Mouse (Mus musculus): ENCODE results near the gene Thsd4. TPM values are rescaled to one million over a fixed set of nuclear protein-coding genes. Genes with fewer than 3 reads are reported as not detected.

Thsd4 gene
- polyA plus RNA-seq, 1 experiment: 1.9 TPM

DNA sequence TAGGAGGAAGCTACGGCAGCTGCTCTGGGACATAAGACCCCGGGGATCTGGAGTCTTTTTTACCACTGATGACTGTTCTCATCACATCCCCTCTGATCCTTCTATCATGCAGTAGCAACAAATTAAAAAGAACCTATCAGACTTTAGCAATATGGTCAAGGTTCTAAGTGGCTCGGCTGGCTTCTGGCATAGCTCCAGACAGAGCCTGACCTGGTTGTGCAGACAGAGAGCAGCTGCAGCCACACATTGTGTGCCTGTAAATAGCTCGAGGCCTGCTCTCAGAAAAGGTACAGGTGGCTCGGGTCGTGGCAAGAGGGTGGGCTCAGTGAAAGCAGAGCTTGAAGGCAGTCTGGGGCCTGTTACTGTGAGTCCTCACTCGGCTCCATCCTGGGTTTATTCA lies 512.9 kb downstream of the Thsd4 start:
- Histone ChIP-seq H3K9me3 (replicated peaks; ENCODE audit: control insufficient read depth, insufficient read depth, low read length, poor library complexity, severe bottlenecking) (no peaks in the 10 kb centered on the region), H3K4me3 (ENCODE audit: low read depth, low read length) (no peak overlapping the region), H3K27ac (ENCODE audit: insufficient read depth, low read length) (no peak overlapping the region), H3K36me3 (ENCODE audit: control insufficient read depth, insufficient read depth, low read length, poor library complexity, severe bottlenecking) (no peaks in the 10 kb centered on the region), H3K4me1 (ENCODE audit: control insufficient read depth, insufficient read depth, low read length) (no peaks in the 10 kb centered on the region), H3K9ac (ENCODE audit: low read depth, poor library complexity, severe bottlenecking) (no peak overlapping the region), H3K27me3 (ENCODE audit: control insufficient read depth, insufficient read depth, low read length, poor library complexity, severe bottlenecking) (no peaks in the 10 kb centered on the region)
- no peak for TF ChIP-seq EP300 (IDR thresholded peaks at IDR 0.05; ENCODE audit: insufficient read depth, low read depth, low read length)
- TF ChIP-seq CTCF (IDR thresholded peaks at IDR 0.05; ENCODE audit: low read depth, low read length): no peak
- no peak for TF ChIP-seq POLR2A (IDR thresholded peaks at IDR 0.05; ENCODE audit: insufficient read depth, low read length)

DNA sequence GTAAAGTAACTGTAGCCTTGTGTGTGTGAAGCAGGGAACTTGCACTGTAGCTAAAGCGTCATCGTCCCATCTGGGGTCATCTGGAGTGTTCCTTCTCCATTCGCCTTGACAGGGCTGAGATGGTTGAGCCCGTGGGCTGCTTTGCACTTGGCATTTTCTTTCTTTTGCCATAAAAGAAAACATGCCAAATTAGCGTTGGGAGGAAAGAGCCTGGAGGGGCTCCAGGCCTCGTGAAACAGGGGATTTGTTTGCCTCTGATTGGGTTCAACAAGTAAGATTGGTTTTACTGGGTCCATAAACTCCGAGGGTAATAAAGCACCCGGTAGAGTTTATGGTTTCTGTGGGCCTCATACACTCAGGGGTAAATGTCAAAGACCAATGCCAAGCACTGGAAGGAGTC lies 519.5 kb downstream of the Thsd4 start:
- H3K4me1 ChIP-seq (ENCODE audit: control insufficient read depth, insufficient read depth, low read length): no peaks in the 10 kb centered on the region
- H3K27me3 ChIP-seq (ENCODE audit: control insufficient read depth, insufficient read depth, low read length, poor library complexity, severe bottlenecking): no peaks in the 10 kb centered on the region
- H3K36me3 ChIP-seq (ENCODE audit: control insufficient read depth, insufficient read depth, low read length, poor library complexity, severe bottlenecking): no peaks in the 10 kb centered on the region
- H3K4me3 ChIP-seq (ENCODE audit: low read depth, low read length): no peak overlapping the region
- H3K9ac ChIP-seq (ENCODE audit: low read depth, poor library complexity, severe bottlenecking): no peak overlapping the region
- no peaks in the 10 kb centered on the region for H3K9me3 ChIP-seq (replicated peaks; ENCODE audit: control insufficient read depth, insufficient read depth, low read length, poor library complexity, severe bottlenecking)
- no peak overlapping the region for H3K27ac ChIP-seq (ENCODE audit: insufficient read depth, low read length)
- TF ChIP-seq POLR2A (IDR thresholded peaks at IDR 0.05; ENCODE audit: insufficient read depth, low read length) (no peak), CTCF (IDR thresholded peaks at IDR 0.05; ENCODE audit: low read depth, low read length) (no peak), EP300 (IDR thresholded peaks at IDR 0.05; ENCODE audit: insufficient read depth, low read depth, low read length) (no peak)

- no peak overlapping the region for H3K4me3 ChIP-seq (ENCODE audit: low read depth, low read length)
- no peaks in the 10 kb centered on the region for H3K9me3 ChIP-seq (replicated peaks; ENCODE audit: control insufficient read depth, insufficient read depth, low read length, poor library complexity, severe bottlenecking)
- H3K9ac ChIP-seq (ENCODE audit: low read depth, poor library complexity, severe bottlenecking): no peak overlapping the region
- no peak for TF ChIP-seq CTCF (IDR thresholded peaks at IDR 0.05; ENCODE audit: low read depth, low read length)
- no peak for TF ChIP-seq EP300 (IDR thresholded peaks at IDR 0.05; ENCODE audit: insufficient read depth, low read depth, low read length)
- TF ChIP-seq POLR2A (IDR thresholded peaks at IDR 0.05; ENCODE audit: insufficient read depth, low read length): no peak
- no peaks in the 10 kb centered on the region for H3K4me1 ChIP-seq (ENCODE audit: control insufficient read depth, insufficient read depth, low read length)
- no peak overlapping the region for H3K27ac ChIP-seq (ENCODE audit: insufficient read depth, low read length)
- no peaks in the 10 kb centered on the region for H3K27me3 ChIP-seq (ENCODE audit: control insufficient read depth, insufficient read depth, low read length, poor library complexity, severe bottlenecking)
- H3K36me3 ChIP-seq (ENCODE audit: control insufficient read depth, insufficient read depth, low read length, poor library complexity, severe bottlenecking): no peaks in the 10 kb centered on the region
Observed at GRCm38 (mm10) chr9:60001444-60001843, 520.4 kb downstream of the Thsd4 start.

DNA sequence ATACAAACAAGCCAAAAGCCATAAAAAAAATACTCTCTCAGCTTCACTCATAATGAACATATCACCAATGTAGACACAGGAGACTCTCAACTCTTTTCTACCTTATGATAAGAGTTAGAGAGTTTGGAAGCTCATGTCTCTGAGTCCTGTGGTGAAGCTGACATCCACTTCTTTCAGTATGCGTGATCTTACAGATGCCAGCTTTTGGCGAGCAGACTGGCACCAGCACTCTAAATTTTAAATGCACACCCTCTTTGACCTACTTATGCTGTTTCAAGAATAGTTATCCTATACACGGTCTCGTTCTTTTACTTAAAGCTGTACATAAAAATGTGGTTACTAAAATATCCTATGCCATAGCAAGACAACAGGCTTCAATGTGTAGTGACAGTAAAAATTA lies 524.1 kb downstream of the Thsd4 start:
- no peaks in the 10 kb centered on the region for H3K36me3 ChIP-seq (ENCODE audit: control insufficient read depth, insufficient read depth, low read length, poor library complexity, severe bottlenecking)
- no peaks in the 10 kb centered on the region for H3K4me1 ChIP-seq (ENCODE audit: control insufficient read depth, insufficient read depth, low read length)
- no peaks in the 10 kb centered on the region for H3K27me3 ChIP-seq (ENCODE audit: control insufficient read depth, insufficient read depth, low read length, poor library complexity, severe bottlenecking)
- no peaks in the 10 kb centered on the region for H3K9me3 ChIP-seq (replicated peaks; ENCODE audit: control insufficient read depth, insufficient read depth, low read length, poor library complexity, severe bottlenecking)
- no peak overlapping the region for H3K27ac ChIP-seq (ENCODE audit: insufficient read depth, low read length)
- no peak overlapping the region for H3K9ac ChIP-seq (ENCODE audit: low read depth, poor library complexity, severe bottlenecking)
- no peak overlapping the region for H3K4me3 ChIP-seq (ENCODE audit: low read depth, low read length)
- TF ChIP-seq CTCF (IDR thresholded peaks at IDR 0.05; ENCODE audit: low read depth, low read length) (no peak), POLR2A (IDR thresholded peaks at IDR 0.05; ENCODE audit: insufficient read depth, low read length) (no peak), EP300 (IDR thresholded peaks at IDR 0.05; ENCODE audit: insufficient read depth, low read depth, low read length) (no peak)

DNA sequence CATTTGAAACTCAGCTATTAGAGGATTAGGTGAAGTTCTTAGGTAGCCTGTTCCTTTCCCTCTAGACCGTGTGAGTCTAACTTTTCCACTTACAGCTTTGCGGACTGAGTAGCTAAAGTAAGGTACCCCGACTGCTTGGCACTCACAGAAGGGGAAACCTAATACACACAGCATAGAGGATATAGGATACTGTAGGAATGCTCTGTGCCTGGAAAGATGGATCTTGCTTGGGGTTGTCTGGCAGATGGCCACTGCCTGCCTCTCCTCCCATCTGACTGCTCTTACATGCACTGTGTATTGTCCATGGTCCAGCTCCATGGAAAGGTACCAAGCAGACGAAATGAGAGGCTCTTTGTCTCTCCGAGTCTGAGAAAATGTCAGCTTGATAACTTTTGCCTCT lies 530.4 kb downstream of the Thsd4 start:
- H3K9ac ChIP-seq (ENCODE audit: low read depth, poor library complexity, severe bottlenecking): no peak overlapping the region
- no peak for TF ChIP-seq EP300 (IDR thresholded peaks at IDR 0.05; ENCODE audit: insufficient read depth, low read depth, low read length)
- no peak for TF ChIP-seq CTCF (IDR thresholded peaks at IDR 0.05; ENCODE audit: low read depth, low read length)
- no peak for TF ChIP-seq POLR2A (IDR thresholded peaks at IDR 0.05; ENCODE audit: insufficient read depth, low read length)
- H3K9me3 ChIP-seq (replicated peaks; ENCODE audit: control insufficient read depth, insufficient read depth, low read length, poor library complexity, severe bottlenecking): no peaks in the 10 kb centered on the region
- H3K4me1 ChIP-seq (ENCODE audit: control insufficient read depth, insufficient read depth, low read length): no peaks in the 10 kb centered on the region
- no peaks in the 10 kb centered on the region for H3K27me3 ChIP-seq (ENCODE audit: control insufficient read depth, insufficient read depth, low read length, poor library complexity, severe bottlenecking)
- no peaks in the 10 kb centered on the region for H3K36me3 ChIP-seq (ENCODE audit: control insufficient read depth, insufficient read depth, low read length, poor library complexity, severe bottlenecking)
- H3K27ac ChIP-seq (ENCODE audit: insufficient read depth, low read length): no peak overlapping the region
- H3K4me3 ChIP-seq (ENCODE audit: low read depth, low read length): no peak overlapping the region

GRCm38 (mm10) chr9:59989864-59990263 lies 532.0 kb downstream of the Thsd4 start:
- Histone ChIP-seq H3K9me3 (replicated peaks; ENCODE audit: control insufficient read depth, insufficient read depth, low read length, poor library complexity, severe bottlenecking) (no peaks in the 10 kb centered on the region), H3K9ac (ENCODE audit: low read depth, poor library complexity, severe bottlenecking) (no peak overlapping the region), H3K27me3 (ENCODE audit: control insufficient read depth, insufficient read depth, low read length, poor library complexity, severe bottlenecking) (no peaks in the 10 kb centered on the region), H3K4me3 (ENCODE audit: low read depth, low read length) (no peak overlapping the region), H3K27ac (ENCODE audit: insufficient read depth, low read length) (no peak overlapping the region), H3K36me3 (ENCODE audit: control insufficient read depth, insufficient read depth, low read length, poor library complexity, severe bottlenecking) (no peaks in the 10 kb centered on the region), H3K4me1 (ENCODE audit: control insufficient read depth, insufficient read depth, low read length) (no peaks in the 10 kb centered on the region)
- no peak for TF ChIP-seq EP300 (IDR thresholded peaks at IDR 0.05; ENCODE audit: insufficient read depth, low read depth, low read length)
- no peak for TF ChIP-seq POLR2A (IDR thresholded peaks at IDR 0.05; ENCODE audit: insufficient read depth, low read length)
- TF ChIP-seq CTCF (IDR thresholded peaks at IDR 0.05; ENCODE audit: low read depth, low read length): no peak
